Mouse (Mus musculus) G1E (cell line): ENCODE results near the gene Mastl. TPM values are rescaled to one million over a fixed set of nuclear protein-coding genes. Genes with fewer than 3 reads are reported as not detected.

Source experiments
- ATAC-seq: 2 replicates; pipeline ENCODE4 v1.8.0; 2016; ENCODE audit warnings: mild to moderate bottlenecking; ENCODE audit not compliant: insufficient number of reproducible peaks, poor library complexity, low FRiP score, severe bottlenecking; ENCODE audit errors: extremely low read depth
- DNase-seq: peaks from one replicate; pipeline ENCODE4 v3.0.0; 2012; ENCODE audit warnings: low spot score
- H3K27me3 ChIP-seq: 2 replicates; pipeline ENCODE4 v1.6.1; 2012; ENCODE audit warnings: mild to moderate bottlenecking, low read length, inconsistent platforms; ENCODE audit not compliant: insufficient read depth
- H3K36me3 ChIP-seq: replicated peaks from 2 replicates; pipeline ENCODE3; 2012; ENCODE audit warnings: mild to moderate bottlenecking, inconsistent platforms
- H3K4me1 ChIP-seq: 2 replicates; pipeline ENCODE4 v1.6.1; 2012; ENCODE audit warnings: low read depth, low read length, inconsistent platforms, mixed read lengths; ENCODE audit not compliant: insufficient read depth
- H3K4me3 ChIP-seq: 2 replicates; pipeline ENCODE4 v1.5.1; 2012; ENCODE audit warnings: low read depth, mild to moderate bottlenecking, inconsistent platforms, low read length, moderate library complexity, mixed read lengths
- H3K9me3 ChIP-seq: replicated peaks from 2 replicates; pipeline ENCODE4 v1.6.1; 2012; ENCODE audit warnings: inconsistent platforms
- CTCF ChIP-seq: IDR thresholded peaks from 2 replicates; pipeline ENCODE4 v1.5.1; 2012; ENCODE audit warnings: low read depth, low read length, inconsistent platforms, mixed read lengths
- GATA1 ChIP-seq: IDR thresholded peaks from 2 replicates; pipeline ENCODE4 v1.6.1; 2012; ENCODE audit warnings: borderline replicate concordance, low read length, inconsistent platforms, mixed read lengths
- GATA2 ChIP-seq: IDR thresholded peaks from 2 replicates; pipeline ENCODE4 v1.6.1; 2012; ENCODE audit warnings: low read depth, low read length, inconsistent platforms, borderline replicate concordance
- POLR2AphosphoS5 ChIP-seq: IDR thresholded peaks from 2 replicates; pipeline ENCODE4 v1.6.1; 2012; ENCODE audit warnings: low read depth, low read length, inconsistent platforms; ENCODE audit not compliant: insufficient replicate concordance
- TAL1 ChIP-seq: conservative IDR thresholded peaks from 2 replicates; pipeline ENCODE4 v1.6.1; 2012; ENCODE audit warnings: low read depth, low read length, inconsistent platforms, mixed read lengths
- polyA plus RNA-seq: library from polyadenylated mRNA; stranded (reverse); fragments of >175 nt; gene quantifications from 2 replicates; pipeline ENCODE4 v1.2.3, GENCODE M21; 2012
- total RNA-seq, 2 experiments: library from RNA; stranded (forward) in 1 of 2; stranded (reverse) in 1 of 2; fragments of 200-1000 nt in 1 of 2; fragments of >200 nt in 1 of 2; fragmentation: Nextera tagmentation in 1 of 2; gene quantifications; 2 replicates each; pipeline ENCODE4 v1.2.3; 2014 to 2017

The Mastl gene
- total and polyA plus RNA-seq, 3 experiments, result 1.8 to 20.7 (median 19.8) TPM

- peaks cover 55% of the 10 kb centered on the region for H3K36me3 ChIP-seq
- ATAC-seq, result no peak
Observed at GRCm38 (mm10) chr2:23078588-23078987, 77.2 kb downstream of the Mastl start.

GRCm38 (mm10) chr2:23077693-23078092, 78.1 kb downstream of the Mastl start:
- Histone ChIP-seq H3K36me3 (peaks cover 53% of the 10 kb centered on the region), H3K4me1 (no peaks in the 10 kb centered on the region), H3K9me3 (no peaks in the 10 kb centered on the region), H3K27me3 (no peaks in the 10 kb centered on the region), H3K4me3 (no peak overlapping the region)
- DNase-seq, result no peak
- no peak for ATAC-seq
- TF ChIP-seq POLR2AphosphoS5 (no peak), TAL1 (no peak), GATA2 (no peak), GATA1 (no peak), CTCF (no peak)

More at GRCm38 (mm10) chr2:23078588-23078987, 77.2 kb downstream of the Mastl start:
- Histone ChIP-seq H3K4me1 (no peaks in the 10 kb centered on the region), H3K9me3 (no peaks in the 10 kb centered on the region), H3K4me3 (no peak overlapping the region), H3K27me3 (no peaks in the 10 kb centered on the region)
- DNase-seq, result no peak
- TF ChIP-seq GATA1 (no peak), TAL1 (no peak), CTCF (no peak)

- DNase-seq (no peak), ATAC-seq (no peak)
- no peaks in the 10 kb centered on the region for H3K9me3 ChIP-seq
- H3K4me1 ChIP-seq, result no peaks in the 10 kb centered on the region
- H3K4me3 ChIP-seq, result no peak overlapping the region
- peaks cover 52% of the 10 kb centered on the region for H3K36me3 ChIP-seq
- TF ChIP-seq POLR2AphosphoS5 (no peak), CTCF (no peak), GATA2 (no peak), GATA1 (no peak), TAL1 (no peak)
- H3K27me3 ChIP-seq, result no peaks in the 10 kb centered on the region
Observed at GRCm38 (mm10) chr2:23076783-23077182, 79.0 kb downstream of the Mastl start.

GRCm38 (mm10) chr2:23075846-23076245, 80.0 kb downstream of the Mastl start:
- peaks cover 46% of the 10 kb centered on the region for H3K36me3 ChIP-seq
- no peak overlapping the region for H3K4me3 ChIP-seq
- H3K4me1 ChIP-seq, result no peaks in the 10 kb centered on the region
- TF ChIP-seq TAL1 (no peak), GATA1 (no peak), POLR2AphosphoS5 (no peak), CTCF (no peak), GATA2 (no peak)
- no peaks in the 10 kb centered on the region for H3K9me3 ChIP-seq
- DNase-seq (no peak), ATAC-seq (no peak)
- H3K27me3 ChIP-seq, result no peaks in the 10 kb centered on the region

GRCm38 (mm10) chr2:23071406-23071805, 84.4 kb downstream of the Mastl start:
- peaks cover 24% of the 10 kb centered on the region for H3K4me1 ChIP-seq
- no peak overlapping the region for H3K4me3 ChIP-seq
- peaks cover 25% of the 10 kb centered on the region for H3K36me3 ChIP-seq
- no peaks in the 10 kb centered on the region for H3K27me3 ChIP-seq
- H3K9me3 ChIP-seq, result no peaks in the 10 kb centered on the region
- no peak for DNase-seq
- ATAC-seq, result no peak
- TF ChIP-seq GATA2 (no peak), TAL1 (no peak), GATA1 (no peak), POLR2AphosphoS5 (no peak), CTCF (no peak)

GRCm38 (mm10) chr2:23070491-23070890, 85.3 kb downstream of the Mastl start:
- H3K4me3 ChIP-seq, result no peak overlapping the region

More at GRCm38 (mm10) chr2:23070491-23070890, 85.3 kb downstream of the Mastl start:
- H3K36me3 ChIP-seq, result peaks cover 20% of the 10 kb centered on the region
- peaks cover 24% of the 10 kb centered on the region for H3K4me1 ChIP-seq
- H3K27me3 ChIP-seq, result no peaks in the 10 kb centered on the region
- no peak for ATAC-seq
- TF ChIP-seq POLR2AphosphoS5, result no peak
- TF ChIP-seq GATA1, result no peak
- no peak for TF ChIP-seq GATA2
- TF ChIP-seq TAL1, result no peak
- TF ChIP-seq CTCF, result no peak
- DNase-seq, result no peak
- no peaks in the 10 kb centered on the region for H3K9me3 ChIP-seq
